ENCODE assay signal across 8 mouse cellular contexts in the genomic region with DNA sequence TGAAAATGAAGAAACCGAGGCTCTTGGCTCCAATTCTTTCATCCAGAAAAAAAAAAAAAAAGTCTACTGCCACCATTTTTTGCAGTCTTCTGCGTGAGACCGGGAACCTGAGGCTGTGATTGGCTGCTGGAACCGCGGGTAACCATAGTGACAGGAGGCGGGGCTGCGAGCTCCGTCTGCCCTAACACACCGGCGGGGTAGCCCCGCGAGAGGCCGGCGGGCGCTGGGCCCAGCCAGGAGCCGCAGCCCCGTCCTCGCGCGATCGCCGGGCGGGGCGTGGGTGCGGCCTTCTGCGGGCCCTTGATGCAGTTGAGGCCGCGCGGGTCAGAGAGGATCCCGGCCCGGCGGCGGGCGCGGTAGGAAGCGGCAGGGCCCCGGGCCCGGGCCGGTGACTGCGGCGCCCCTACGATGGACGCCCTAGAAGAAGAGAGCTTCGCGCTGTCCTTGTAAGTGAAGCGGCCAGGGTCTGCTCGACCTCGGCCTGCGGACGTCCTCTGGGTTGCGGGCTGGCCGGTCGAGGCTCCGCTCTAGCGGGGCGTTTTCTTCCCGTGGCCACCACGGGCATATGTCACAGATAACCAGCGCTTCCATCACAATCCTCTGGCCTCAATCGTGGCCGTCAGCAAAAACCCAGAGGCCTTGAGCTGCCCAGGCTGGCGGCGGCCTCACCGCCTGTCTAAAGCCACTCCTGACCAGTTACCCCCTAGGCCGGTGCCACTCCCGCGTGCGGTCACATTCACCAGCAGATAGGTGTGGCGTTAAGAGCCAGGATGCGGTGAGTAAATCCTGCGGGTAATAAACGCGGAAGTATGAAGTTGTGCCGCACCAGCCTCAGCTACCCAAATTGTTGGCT. TPM values are rescaled to one million over a fixed set of nuclear protein-coding genes. Genes with fewer than 3 reads are reported as not detected.
DNase-seq lines count a peak whose midpoint lies in the region; ATAC-seq lines count a peak whose summit lies in the region.

A gene (plus strand): TSS at position 145 of the 853 bp plus-strand sequence.

- peak within 1 kb of the TSS; percentile 89 for H3K27ac ChIP-seq in hindbrain, embryonic 11.5 days (ENCODE audit: low read depth, low read length)

- H3K4me2 ChIP-seq in hindbrain, embryonic 11.5 days (replicated peaks; ENCODE audit: low read depth, low read length) = peak within 1 kb of the TSS; percentile 76

- peaks cover 5% of the 10 kb centered on the region for H3K36me3 ChIP-seq in hindbrain, embryonic 11.5 days (ENCODE audit: control insufficient read depth, insufficient read depth, low read length)

- peak within 1 kb of the TSS; percentile 90 for H3K4me3 ChIP-seq in hindbrain, embryonic 11.5 days (ENCODE audit: low read depth, low read length)

- no peaks in the 10 kb centered on the region for H3K27me3 ChIP-seq in hindbrain, embryonic 11.5 days (ENCODE audit: control insufficient read depth, insufficient read depth, low read length)

- peak within 1 kb of the TSS; percentile 98 for H3K9ac ChIP-seq in hindbrain, embryonic 11.5 days (ENCODE audit: low read depth, low read length)

- H3K4me1 ChIP-seq in hindbrain, embryonic 11.5 days (replicated peaks; ENCODE audit: control insufficient read depth, insufficient read depth, low read length) = no peaks in the 10 kb centered on the region

- ATAC-seq in hindbrain, embryonic 11.5 days (ENCODE audit: low FRiP score) = peak; percentile 100

- WGBS in hindbrain, embryonic 11.5 days = 1% methylated on average over 67 of the region's 74 CpGs

- peak; percentile 99 for DNase-seq in MN1 (ENCODE audit: low spot score)
- DNase-seq in cerebellum, adult 9-10 months = peak; percentile 95
- DNase-seq in frontal cortex, adult 2 months (ENCODE audit: extremely low spot score in 1 of 2, low spot score in 1 of 2) = peak; percentile 94 to 95
- peak; percentile 96 for DNase-seq in hindbrain, embryonic 11.5 days (ENCODE audit: low spot score)
- DNase-seq in layer of hippocampus, postnatal 10 days (ENCODE audit: low spot score in 2 of 2) = peak; percentile 92 to 94
- peak; percentile 98 for DNase-seq in lung, postnatal 10 days
- DNase-seq in ovary, postnatal 36 days (ENCODE audit: low spot score) = peak; percentile 94
- DNase-seq in thymus, postnatal 25 days = peak; percentile 93

- no peaks in the 10 kb centered on the region for H3K9me3 ChIP-seq in hindbrain, embryonic 11.5 days (ENCODE audit: control insufficient read depth, low read length)

RNA-seq across cellular contexts. Expression of the gene that starts here (rescaled TPM):
- polyA plus RNA-seq in frontal cortex, adult 2 months (2012; rRNA removed) = 233 and 264 TPM in 2 replicates
- polyA plus RNA-seq in hindbrain, embryonic 11.5 days (2014; fragmentation: Nextera tagmentation; extraction: Ambion mirVana) = 65.2 and 94.5 TPM in 2 replicates
- 100 to 1,000 TPM; 158 to 163 TPM for total RNA-seq in layer of hippocampus, postnatal 10 days (2021)

Comparison
In these comparisons a context has a peak if more than half of its experiments do, and no peak if none do; other contexts are left out.
1. Peak in every context shown above with its lines: DNase-seq, ATAC-seq, H3K4me3 ChIP-seq and H3K27ac ChIP-seq.